Mouse (Mus musculus): ENCODE measurements around the gene Rer1. TPM values are rescaled to one million over a fixed set of nuclear protein-coding genes. Genes with fewer than 3 reads are reported as not detected.

The Rer1 gene
- polyA plus RNA-seq, 1 experiment: 111 TPM

DNA sequence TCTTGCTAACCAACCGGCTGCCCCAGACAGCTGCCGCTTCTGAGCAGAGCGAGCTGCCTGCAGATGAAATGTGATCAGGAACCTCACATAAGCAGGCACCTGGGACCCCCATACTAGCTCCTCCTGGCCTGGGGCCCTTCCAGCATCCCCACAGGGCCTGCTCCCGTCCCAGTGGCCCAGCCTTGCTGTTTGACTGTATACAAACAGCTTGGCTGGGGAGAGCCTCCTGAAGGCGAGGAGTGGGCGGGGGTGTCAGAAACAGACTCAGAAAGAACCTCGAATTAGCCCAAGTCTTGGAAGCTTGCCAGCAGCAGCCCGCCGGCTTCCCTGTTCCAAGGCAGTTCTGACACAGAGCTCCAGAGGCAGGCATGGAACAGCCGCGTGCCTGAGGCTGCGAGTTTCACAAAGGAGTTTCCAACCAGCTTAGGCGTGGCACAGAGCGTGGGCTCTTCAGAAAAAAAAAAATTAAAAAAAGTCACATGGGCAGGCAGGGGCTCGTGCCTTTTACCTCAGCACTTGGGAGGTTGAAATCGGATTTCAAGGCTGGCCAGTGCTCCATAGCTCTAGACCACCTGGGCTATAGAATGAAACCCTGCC is 36.4 kb upstream of the Rer1 start:
- Histone ChIP-seq H3K27ac (ENCODE audit: control insufficient read depth, insufficient read depth, low read length) (no peak overlapping the region), H3K4me3 (ENCODE audit: control insufficient read depth, insufficient read depth, low read length) (no peak overlapping the region), H3K27me3 (ENCODE audit: control insufficient read depth, insufficient read depth, low read length) (no peaks in the 10 kb centered on the region), H3K4me1 (replicated peaks; ENCODE audit: control insufficient read depth, insufficient read depth, low read length) (peaks cover 15% of the 10 kb centered on the region), H3K36me3 (ENCODE audit: control insufficient read depth, insufficient read depth, low read length) (no peaks in the 10 kb centered on the region)
- WGBS: 81% methylated on average over 16 of the region's 16 CpGs
- TF ChIP-seq POLR2A (IDR thresholded peaks at IDR 0.05; ENCODE audit: control insufficient read depth, extremely low read depth, insufficient read depth, low read length, poor library complexity) (no peak), CTCF (IDR thresholded peaks at IDR 0.05; ENCODE audit: borderline replicate concordance, control insufficient read depth, extremely low read depth, insufficient read depth, low read length, poor library complexity) (no peak)
- no peak for DNase-seq

DNA sequence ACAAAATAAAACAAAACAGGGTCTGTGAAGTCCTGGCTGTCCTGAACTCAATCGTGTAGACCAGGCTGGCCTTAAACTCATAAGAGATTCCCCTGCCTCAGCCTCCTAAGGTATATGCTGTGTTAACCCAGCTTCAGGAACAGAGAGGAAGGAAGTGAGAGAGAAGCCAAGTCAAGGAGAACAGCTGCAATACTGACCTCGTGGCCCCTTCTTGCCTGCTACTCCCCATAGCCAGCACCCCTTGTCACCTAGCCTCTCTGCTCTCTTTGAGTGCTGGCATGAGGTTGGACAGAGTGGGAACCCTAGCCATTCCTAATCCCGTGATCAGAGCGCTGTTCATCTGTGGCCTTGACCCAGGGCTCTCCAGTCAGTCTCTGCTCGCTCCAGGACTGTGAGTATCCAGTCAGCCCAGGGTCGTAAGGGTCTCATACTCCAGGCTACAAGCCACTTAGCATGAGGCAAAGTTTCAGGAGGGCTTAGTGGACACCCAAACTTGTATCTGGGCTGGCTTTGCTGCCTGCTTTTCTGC is 35.8 kb upstream of the Rer1 start:
- Histone ChIP-seq H3K27me3 (ENCODE audit: control insufficient read depth, insufficient read depth, low read length) (no peaks in the 10 kb centered on the region), H3K4me1 (replicated peaks; ENCODE audit: control insufficient read depth, insufficient read depth, low read length) (peaks cover 10% of the 10 kb centered on the region), H3K4me3 (ENCODE audit: control insufficient read depth, insufficient read depth, low read length) (no peak overlapping the region), H3K27ac (ENCODE audit: control insufficient read depth, insufficient read depth, low read length) (no peak overlapping the region), H3K36me3 (ENCODE audit: control insufficient read depth, insufficient read depth, low read length) (no peaks in the 10 kb centered on the region)
- 85% methylated on average over 6 of the region's 6 CpGs for WGBS
- no peak for DNase-seq
- TF ChIP-seq CTCF (IDR thresholded peaks at IDR 0.05; ENCODE audit: borderline replicate concordance, control insufficient read depth, extremely low read depth, insufficient read depth, low read length, poor library complexity) (no peak), POLR2A (IDR thresholded peaks at IDR 0.05; ENCODE audit: control insufficient read depth, extremely low read depth, insufficient read depth, low read length, poor library complexity) (no peak)

DNA sequence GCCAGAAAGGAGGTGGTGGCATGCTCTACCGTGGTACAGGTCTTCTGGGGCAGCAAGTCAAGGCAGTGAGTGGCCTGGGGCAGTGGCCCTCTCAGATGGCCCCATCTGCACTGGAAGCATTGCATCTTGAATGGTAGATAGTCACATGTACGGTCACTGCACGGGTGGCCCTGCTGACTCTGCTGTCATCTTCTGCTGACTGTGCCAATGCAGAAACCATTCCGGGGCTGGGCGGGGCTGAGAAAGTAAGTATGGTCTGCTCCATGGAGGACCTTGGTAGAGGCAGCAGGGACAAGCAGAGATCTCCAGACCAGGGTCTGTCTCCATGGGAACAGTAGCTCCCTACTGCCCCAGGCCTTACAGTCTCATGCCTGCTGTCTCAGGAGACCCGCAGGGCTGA is 35.0 kb upstream of the Rer1 start:
- Histone ChIP-seq H3K27ac (ENCODE audit: control insufficient read depth, insufficient read depth, low read length) (no peak overlapping the region), H3K4me1 (replicated peaks; ENCODE audit: control insufficient read depth, insufficient read depth, low read length) (peaks cover 2% of the 10 kb centered on the region), H3K4me3 (ENCODE audit: control insufficient read depth, insufficient read depth, low read length) (no peak overlapping the region), H3K36me3 (ENCODE audit: control insufficient read depth, insufficient read depth, low read length) (no peaks in the 10 kb centered on the region), H3K27me3 (ENCODE audit: control insufficient read depth, insufficient read depth, low read length) (no peaks in the 10 kb centered on the region)
- WGBS: 96% methylated on average over 6 of the region's 6 CpGs
- DNase-seq: no peak
- TF ChIP-seq POLR2A (IDR thresholded peaks at IDR 0.05; ENCODE audit: control insufficient read depth, extremely low read depth, insufficient read depth, low read length, poor library complexity) (no peak), CTCF (IDR thresholded peaks at IDR 0.05; ENCODE audit: borderline replicate concordance, control insufficient read depth, extremely low read depth, insufficient read depth, low read length, poor library complexity) (no peak)

DNA sequence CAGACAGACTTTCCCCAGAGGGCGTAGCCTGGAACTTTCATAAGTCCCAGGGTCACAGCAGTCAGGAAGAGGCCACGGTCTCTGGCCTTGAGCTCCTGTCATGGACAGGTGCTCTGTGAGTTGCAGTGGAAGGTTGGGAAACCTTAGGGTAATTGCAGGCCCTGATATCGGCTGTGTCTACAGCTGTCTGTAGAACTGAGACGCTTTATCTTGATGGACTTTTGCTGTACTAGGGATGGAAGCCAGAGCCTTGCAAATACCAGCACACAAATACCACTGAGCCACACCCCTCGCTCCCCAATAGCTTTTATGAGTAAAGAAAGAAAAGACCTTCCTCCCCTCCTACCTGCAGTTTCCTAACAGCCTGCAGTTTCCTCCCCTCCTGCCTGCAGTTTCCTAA is 34.4 kb upstream of the Rer1 start:
- H3K27ac ChIP-seq (ENCODE audit: control insufficient read depth, insufficient read depth, low read length): no peak overlapping the region
- 89% methylated on average over 5 of the region's 5 CpGs for WGBS
- H3K36me3 ChIP-seq (ENCODE audit: control insufficient read depth, insufficient read depth, low read length): no peaks in the 10 kb centered on the region
- no peak for TF ChIP-seq POLR2A (IDR thresholded peaks at IDR 0.05; ENCODE audit: control insufficient read depth, extremely low read depth, insufficient read depth, low read length, poor library complexity)
- TF ChIP-seq CTCF (IDR thresholded peaks at IDR 0.05; ENCODE audit: borderline replicate concordance, control insufficient read depth, extremely low read depth, insufficient read depth, low read length, poor library complexity): no peak
- H3K4me3 ChIP-seq (ENCODE audit: control insufficient read depth, insufficient read depth, low read length): no peak overlapping the region
- no peaks in the 10 kb centered on the region for H3K4me1 ChIP-seq (replicated peaks; ENCODE audit: control insufficient read depth, insufficient read depth, low read length)
- DNase-seq: no peak
- H3K27me3 ChIP-seq (ENCODE audit: control insufficient read depth, insufficient read depth, low read length): no peaks in the 10 kb centered on the region

DNA sequence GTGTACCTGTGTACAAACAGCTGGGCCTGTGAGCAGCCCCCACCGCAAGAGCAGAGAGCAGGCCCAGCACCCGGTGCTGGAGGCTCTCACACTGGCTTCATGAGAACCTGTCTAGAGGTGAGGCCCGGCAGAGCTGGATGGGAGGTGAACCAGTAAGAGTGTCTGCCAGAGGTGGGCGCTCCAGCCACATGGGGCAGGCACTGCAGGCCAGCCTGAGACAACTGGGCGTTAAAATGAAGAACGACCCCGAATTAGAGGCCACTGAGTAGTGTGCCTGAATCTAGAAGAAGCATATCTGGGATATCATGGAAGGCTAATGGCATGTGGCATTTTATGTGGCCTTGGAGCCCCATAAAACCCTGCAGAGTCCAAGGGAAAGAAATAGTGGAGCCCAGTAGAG is 33.9 kb upstream of the Rer1 start:
- 96% methylated on average over 7 of the region's 7 CpGs for WGBS
- no peak overlapping the region for H3K27ac ChIP-seq (ENCODE audit: control insufficient read depth, insufficient read depth, low read length)
- no peaks in the 10 kb centered on the region for H3K36me3 ChIP-seq (ENCODE audit: control insufficient read depth, insufficient read depth, low read length)
- TF ChIP-seq CTCF (IDR thresholded peaks at IDR 0.05; ENCODE audit: borderline replicate concordance, control insufficient read depth, extremely low read depth, insufficient read depth, low read length, poor library complexity) (no peak), POLR2A (IDR thresholded peaks at IDR 0.05; ENCODE audit: control insufficient read depth, extremely low read depth, insufficient read depth, low read length, poor library complexity) (no peak)
- H3K27me3 ChIP-seq (ENCODE audit: control insufficient read depth, insufficient read depth, low read length): no peaks in the 10 kb centered on the region
- no peak overlapping the region for H3K4me3 ChIP-seq (ENCODE audit: control insufficient read depth, insufficient read depth, low read length)
- DNase-seq: no peak
- no peaks in the 10 kb centered on the region for H3K4me1 ChIP-seq (replicated peaks; ENCODE audit: control insufficient read depth, insufficient read depth, low read length)

DNA sequence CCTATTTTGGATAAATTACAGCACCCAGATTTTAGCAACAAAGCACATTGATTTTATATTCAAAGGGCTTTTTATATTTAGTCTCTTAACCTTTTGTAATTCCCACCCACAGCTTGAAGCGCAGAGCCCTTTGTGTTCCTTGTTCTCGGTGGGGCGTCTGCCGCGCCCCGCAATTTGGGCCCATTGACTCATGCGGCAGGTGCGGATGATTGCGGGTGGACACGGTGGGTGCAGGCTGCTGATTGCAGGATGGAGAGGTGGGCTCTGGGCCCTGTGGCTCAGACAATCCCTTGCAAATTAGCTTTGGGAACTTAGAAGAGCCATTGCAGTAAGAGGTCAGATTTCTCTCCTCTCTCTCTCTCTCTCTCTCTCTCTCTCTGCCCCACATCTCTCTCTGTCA is 32.1 kb upstream of the Rer1 start:
- Histone ChIP-seq H3K27me3 (ENCODE audit: control insufficient read depth, insufficient read depth, low read length) (no peaks in the 10 kb centered on the region), H3K36me3 (ENCODE audit: control insufficient read depth, insufficient read depth, low read length) (no peaks in the 10 kb centered on the region), H3K4me1 (replicated peaks; ENCODE audit: control insufficient read depth, insufficient read depth, low read length) (no peaks in the 10 kb centered on the region), H3K4me3 (ENCODE audit: control insufficient read depth, insufficient read depth, low read length) (no peak overlapping the region), H3K27ac (ENCODE audit: control insufficient read depth, insufficient read depth, low read length) (no peak overlapping the region)
- no peak for DNase-seq
- 97% methylated on average over 10 of the region's 10 CpGs for WGBS
- TF ChIP-seq CTCF (IDR thresholded peaks at IDR 0.05; ENCODE audit: borderline replicate concordance, control insufficient read depth, extremely low read depth, insufficient read depth, low read length, poor library complexity) (no peak), POLR2A (IDR thresholded peaks at IDR 0.05; ENCODE audit: control insufficient read depth, extremely low read depth, insufficient read depth, low read length, poor library complexity) (no peak)

Data from thymus, adult 2 months (tissue).